Mouse (Mus musculus): ENCODE data around the gene Gle1. TPM values are rescaled to one million over a fixed set of nuclear protein-coding genes. Genes with fewer than 3 reads are reported as not detected.

The Gle1 gene
- polyA plus RNA-seq, 1 experiment, result 20.3 TPM

DNA sequence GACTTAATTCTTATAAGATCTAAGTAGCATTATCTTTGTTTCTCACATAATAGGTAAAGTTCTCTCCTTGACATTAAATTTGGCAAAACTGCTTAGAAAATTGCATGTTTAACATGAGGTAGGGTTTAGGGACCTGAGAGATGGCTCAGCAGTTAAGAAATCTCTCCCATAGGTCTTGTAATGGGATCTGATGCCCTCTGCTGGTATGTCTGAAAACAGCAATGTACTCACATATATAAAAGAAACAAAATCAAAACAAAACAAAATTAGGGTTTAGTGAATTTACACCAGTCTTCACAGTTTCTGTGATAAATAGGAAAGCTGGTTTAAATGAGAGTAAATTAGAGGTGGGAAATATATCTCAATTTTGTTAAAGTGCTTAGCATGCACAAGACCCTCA is 42.1 kb downstream of the Gle1 start:
- peak overlapping the region; percentile 35 for H3K27ac ChIP-seq (replicated peaks; ENCODE audit: low read depth, low read length)
- no peak overlapping the region for H3K4me3 ChIP-seq (ENCODE audit: insufficient read depth, low read depth, low read length)
- peaks cover 5% of the 10 kb centered on the region; the same call in 1 of the 2 replicates for H3K4me1 ChIP-seq (ENCODE audit: control insufficient read depth, insufficient read depth, insufficient read length, low read length)

DNA sequence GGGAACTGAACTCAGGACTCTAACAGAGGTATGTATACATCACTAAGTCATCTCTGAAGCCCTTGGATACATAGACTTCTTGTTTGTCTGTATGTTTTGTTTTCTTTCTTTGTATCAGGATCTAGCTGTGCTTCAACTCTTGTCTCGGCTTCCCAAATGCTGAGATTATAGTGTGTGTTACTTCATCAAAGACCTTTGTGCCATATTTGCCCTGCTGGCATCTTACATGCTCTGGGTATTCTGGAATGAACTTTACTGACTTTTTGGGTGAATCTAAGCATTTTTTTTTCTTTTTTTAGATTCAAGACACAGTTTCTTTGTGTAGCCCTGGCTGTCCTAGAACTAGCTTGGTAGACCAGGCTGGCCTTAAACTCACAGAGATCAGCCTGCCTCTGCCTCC is 45.4 kb downstream of the Gle1 start:
- no peak overlapping the region for H3K4me3 ChIP-seq (ENCODE audit: insufficient read depth, low read depth, low read length)
- no peaks in the 10 kb centered on the region; the same call in 1 of the 2 replicates for H3K4me1 ChIP-seq (ENCODE audit: control insufficient read depth, insufficient read depth, insufficient read length, low read length)
- H3K27ac ChIP-seq (replicated peaks; ENCODE audit: low read depth, low read length), result peak overlapping the region; percentile 82

DNA sequence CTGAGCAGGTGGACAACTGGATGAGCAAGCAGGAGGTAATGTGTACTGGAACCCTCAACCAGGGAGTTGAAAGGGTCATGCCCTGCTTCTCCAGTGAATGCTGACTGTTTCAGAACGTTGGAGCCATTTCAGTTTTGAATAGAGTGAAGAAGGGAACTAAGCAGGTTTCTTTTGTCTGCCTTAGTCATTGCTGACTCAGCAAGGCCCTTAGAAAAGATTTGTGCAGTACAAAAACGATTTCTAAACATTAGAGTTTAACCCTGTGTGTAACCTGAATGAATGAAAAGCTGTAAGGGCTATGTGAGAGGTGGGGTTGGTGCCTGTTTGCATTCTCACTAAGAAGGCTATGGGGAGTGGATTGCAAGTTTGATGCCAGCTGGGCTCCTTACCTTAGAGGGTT is 56.7 kb downstream of the Gle1 start:
- no peaks in the 10 kb centered on the region for H3K4me1 ChIP-seq (ENCODE audit: control insufficient read depth, insufficient read depth, insufficient read length, low read length)
- no peak overlapping the region for H3K27ac ChIP-seq (replicated peaks; ENCODE audit: low read depth, low read length)
- no peak overlapping the region for H3K4me3 ChIP-seq (ENCODE audit: insufficient read depth, low read depth, low read length)

DNA sequence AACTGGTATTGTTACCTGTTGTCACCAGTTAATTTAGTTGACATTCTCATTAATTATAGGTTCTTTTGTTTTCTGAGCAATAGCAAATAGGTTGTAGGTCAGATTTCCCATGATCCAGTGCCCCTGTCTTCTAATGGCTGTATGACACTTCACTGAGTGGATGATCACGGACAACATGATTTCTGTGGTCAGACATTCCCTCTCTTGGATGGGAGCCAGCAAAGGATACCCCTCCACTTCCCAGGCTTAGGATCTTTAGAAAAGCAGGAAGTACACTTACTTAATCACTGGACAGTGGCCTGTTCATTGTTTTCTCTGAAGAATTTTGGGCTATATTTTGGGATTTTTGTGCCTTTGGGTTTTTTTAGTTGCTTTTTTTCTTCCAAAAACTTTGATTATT is 73.9 kb downstream of the Gle1 start:
- Histone ChIP-seq H3K4me1 (ENCODE audit: control insufficient read depth, insufficient read depth, insufficient read length, low read length) (no peaks in the 10 kb centered on the region), H3K4me3 (ENCODE audit: insufficient read depth, low read depth, low read length) (no peak overlapping the region), H3K27ac (replicated peaks; ENCODE audit: low read depth, low read length) (no peak overlapping the region)

Other genes with a start within 250 kb of the Gle1 start
- not detected in 2 replicates for gene Gm13420, start 183.7 kb upstream of the Gle1 start, polyA plus RNA-seq (2012; ENCODE audit: insufficient read depth, insufficient read length, missing spikeins)
- gene Gm13547, start 176.1 kb upstream of the Gle1 start, polyA plus RNA-seq (2012; ENCODE audit: insufficient read depth, insufficient read length, missing spikeins), result not detected in 2 replicates
- 19.0 and 24.0 TPM in 2 replicates for gene Coq4, start 147.9 kb upstream of the Gle1 start, polyA plus RNA-seq (2012; ENCODE audit: insufficient read depth, insufficient read length, missing spikeins)
- gene Trub2, start 146.9 kb upstream of the Gle1 start, polyA plus RNA-seq (2012; ENCODE audit: insufficient read depth, insufficient read length, missing spikeins), result 11.3 and 18.0 TPM in 2 replicates
- 8.0 and 8.5 TPM in 2 replicates for gene Slc27a4, start 132.8 kb upstream of the Gle1 start, polyA plus RNA-seq (2012; ENCODE audit: insufficient read depth, insufficient read length, missing spikeins)
- gene Urm1, start 115.4 kb upstream of the Gle1 start, polyA plus RNA-seq (2012; ENCODE audit: insufficient read depth, insufficient read length, missing spikeins), result 15.8 and 34.2 TPM in 2 replicates
- 3.1 and 3.5 TPM in 2 replicates for gene Cercam, start 66.3 kb upstream of the Gle1 start, polyA plus RNA-seq (2012; ENCODE audit: insufficient read depth, insufficient read length, missing spikeins)
- gene Odf2, start 46.2 kb upstream of the Gle1 start, polyA plus RNA-seq (2012; ENCODE audit: insufficient read depth, insufficient read length, missing spikeins), result 7.4 and 13.7 TPM in 2 replicates
- 81.3 and 132 TPM in 2 replicates for gene Sptan1, start 30.1 kb downstream of the Gle1 start, polyA plus RNA-seq (2012; ENCODE audit: insufficient read depth, insufficient read length, missing spikeins)
- gene Wdr34, start 113.5 kb downstream of the Gle1 start, polyA plus RNA-seq (2012; ENCODE audit: insufficient read depth, insufficient read length, missing spikeins), result 6.2 and 6.6 TPM in 2 replicates
- gene Set, start 122.0 kb downstream of the Gle1 start, polyA plus RNA-seq (2012; ENCODE audit: insufficient read depth, insufficient read length, missing spikeins), result 131 and 139 TPM in 2 replicates
- gene Pkn3, start 142.3 kb downstream of the Gle1 start, polyA plus RNA-seq (2012; ENCODE audit: insufficient read depth, insufficient read length, missing spikeins), result 1.3 and 4.2 TPM in 2 replicates
- gene Zdhhc12, start 158.2 kb downstream of the Gle1 start, polyA plus RNA-seq (2012; ENCODE audit: insufficient read depth, insufficient read length, missing spikeins), result 3.8 and 5.7 TPM in 2 replicates
- 19.2 and 23.8 TPM in 2 replicates for gene Zer1, start 189.2 kb downstream of the Gle1 start, polyA plus RNA-seq (2012; ENCODE audit: insufficient read depth, insufficient read length, missing spikeins)
- 28.8 and 38.6 TPM in 2 replicates for gene Tbc1d13, start 198.3 kb downstream of the Gle1 start, polyA plus RNA-seq (2012; ENCODE audit: insufficient read depth, insufficient read length, missing spikeins)
- 64.4 and 85.8 TPM in 2 replicates for gene Endog, start 236.1 kb downstream of the Gle1 start, polyA plus RNA-seq (2012; ENCODE audit: insufficient read depth, insufficient read length, missing spikeins)
- gene Spout1, start 243.0 kb downstream of the Gle1 start, polyA plus RNA-seq (2012; ENCODE audit: insufficient read depth, insufficient read length, missing spikeins), result 11.0 and 12.7 TPM in 2 replicates

Data from brown adipose tissue, adult 24 weeks (tissue).